Mouse (Mus musculus) megakaryocyte, embryonic 14.5 days (primary cell): ENCODE results near the gene Trpc7. TPM values are rescaled to one million over a fixed set of nuclear protein-coding genes. Genes with fewer than 3 reads are reported as not detected.

Source experiments
- H3K27me3 ChIP-seq: replicated peaks from 2 replicates; pipeline ENCODE3; 2012; ENCODE audit warnings: inconsistent platforms
- H3K36me3 ChIP-seq: replicated peaks from 2 replicates; pipeline ENCODE3; 2012; ENCODE audit warnings: low read length, inconsistent platforms, mixed read lengths
- H3K4me1 ChIP-seq: 2 replicates; pipeline ENCODE4 v1.6.1; 2012; ENCODE audit warnings: inconsistent platforms
- H3K4me3 ChIP-seq: replicated peaks from 2 replicates; pipeline ENCODE3; 2012; ENCODE audit warnings: moderate library complexity, mild to moderate bottlenecking, inconsistent platforms
- H3K9me3 ChIP-seq: 2 replicates; pipeline ENCODE4 v1.6.1; 2012; ENCODE audit warnings: inconsistent platforms
- FLI1 ChIP-seq: IDR thresholded peaks from 2 replicates; pipeline ENCODE4 v1.6.1; 2012; ENCODE audit warnings: low read length, inconsistent platforms, mixed read lengths
- GATA1 ChIP-seq: IDR thresholded peaks from 3 replicates; pipeline ENCODE4 v1.6.1; 2012; ENCODE audit warnings: mixed read lengths, low read length, inconsistent platforms, borderline replicate concordance
- polyA plus RNA-seq: library from polyadenylated mRNA; stranded (reverse); fragments of >175 nt; gene quantifications from 2 replicates; pipeline ENCODE4 v1.2.3, GENCODE M21; 2012; ENCODE audit warnings: low replicate concordance; ENCODE audit not compliant: insufficient read depth

The Trpc7 gene
- not detected in 2 replicates for polyA plus RNA-seq

GRCm38 (mm10) chr13:56895893-56896292 is at the start of gene Trpc7:
Gene Trpc7, minus strand, starts transcription at chr13:56895993.
- Histone ChIP-seq H3K27me3 (no peaks in the 10 kb centered on the region), H3K9me3 (peaks cover 8% of the 10 kb centered on the region)

GRCm38 (mm10) chr13:56939261-56939660 is 43.5 kb upstream of the Trpc7 start:
- no peak for TF ChIP-seq GATA1
- TF ChIP-seq FLI1, result no peak
- H3K36me3 ChIP-seq, result no peaks in the 10 kb centered on the region
- H3K9me3 ChIP-seq, result peaks cover 54% of the 10 kb centered on the region
- H3K4me3 ChIP-seq, result no peak overlapping the region
- H3K4me1 ChIP-seq, result no peaks in the 10 kb centered on the region
- no peaks in the 10 kb centered on the region for H3K27me3 ChIP-seq

More at GRCm38 (mm10) chr13:56895893-56896292, at the start of gene Trpc7:
- Histone ChIP-seq H3K36me3 (no peaks in the 10 kb centered on the region), H3K4me3 (no peak within 1 kb of the TSS), H3K4me1 (no peaks in the 10 kb centered on the region)
- TF ChIP-seq FLI1 (no peak), GATA1 (no peak)

GRCm38 (mm10) chr13:56933832-56934510 is 38.2 kb upstream of the Trpc7 start:
- Histone ChIP-seq H3K36me3 (no peaks in the 10 kb centered on the region), H3K4me1 (no peaks in the 10 kb centered on the region), H3K9me3 (peaks cover 30% of the 10 kb centered on the region), H3K4me3 (no peak overlapping the region), H3K27me3 (no peaks in the 10 kb centered on the region)
- no peak for TF ChIP-seq FLI1
- TF ChIP-seq GATA1, result no peak

- Histone ChIP-seq H3K27me3 (no peaks in the 10 kb centered on the region), H3K4me1 (no peaks in the 10 kb centered on the region), H3K9me3 (peaks cover 18% of the 10 kb centered on the region; the same call in 1 of the 2 replicates), H3K36me3 (no peaks in the 10 kb centered on the region), H3K4me3 (no peak overlapping the region)
- TF ChIP-seq FLI1 (no peak), GATA1 (no peak)
These were observed 34.6 kb upstream of the Trpc7 start for GRCm38 (mm10) chr13:56930421-56930820.

- Histone ChIP-seq H3K36me3 (no peaks in the 10 kb centered on the region), H3K27me3 (no peaks in the 10 kb centered on the region), H3K4me1 (no peaks in the 10 kb centered on the region), H3K4me3 (no peak overlapping the region), H3K9me3 (no peaks in the 10 kb centered on the region)
- TF ChIP-seq GATA1 (no peak), FLI1 (no peak)
These were observed 27.2 kb upstream of the Trpc7 start for GRCm38 (mm10) chr13:56922976-56923375.

GRCm38 (mm10) chr13:56921251-56921650 is 25.5 kb upstream of the Trpc7 start:
- Histone ChIP-seq H3K4me1 (no peaks in the 10 kb centered on the region), H3K27me3 (no peaks in the 10 kb centered on the region), H3K9me3 (no peaks in the 10 kb centered on the region), H3K36me3 (no peaks in the 10 kb centered on the region), H3K4me3 (no peak overlapping the region)
- TF ChIP-seq FLI1 (no peak), GATA1 (no peak)

GRCm38 (mm10) chr13:56914721-56915120 is 18.9 kb upstream of the Trpc7 start:
- Histone ChIP-seq H3K27me3 (no peaks in the 10 kb centered on the region), H3K36me3 (no peaks in the 10 kb centered on the region), H3K9me3 (peaks cover 17% of the 10 kb centered on the region), H3K4me3 (no peak overlapping the region), H3K4me1 (no peaks in the 10 kb centered on the region)
- no peak for TF ChIP-seq FLI1
- TF ChIP-seq GATA1, result no peak

- Histone ChIP-seq H3K4me1 (no peaks in the 10 kb centered on the region), H3K27me3 (no peaks in the 10 kb centered on the region), H3K9me3 (peaks cover 17% of the 10 kb centered on the region), H3K36me3 (no peaks in the 10 kb centered on the region), H3K4me3 (no peak overlapping the region)
- no peak for TF ChIP-seq GATA1
- no peak for TF ChIP-seq FLI1
These were observed 15.3 kb upstream of the Trpc7 start for GRCm38 (mm10) chr13:56911093-56911492.

GRCm38 (mm10) chr13:56895386-56895785 is 407 bp downstream of the Trpc7 start:
- TF ChIP-seq FLI1 (no peak), GATA1 (no peak)
- Histone ChIP-seq H3K27me3 (no peaks in the 10 kb centered on the region), H3K36me3 (no peaks in the 10 kb centered on the region), H3K9me3 (peaks cover 11% of the 10 kb centered on the region), H3K4me1 (no peaks in the 10 kb centered on the region), H3K4me3 (no peak overlapping the region)

- H3K4me1 ChIP-seq, result no peaks in the 10 kb centered on the region
- no peaks in the 10 kb centered on the region for H3K36me3 ChIP-seq
- peaks cover 14% of the 10 kb centered on the region for H3K9me3 ChIP-seq
- TF ChIP-seq GATA1, result no peak
- TF ChIP-seq FLI1, result no peak
- no peaks in the 10 kb centered on the region for H3K27me3 ChIP-seq
- no peak overlapping the region for H3K4me3 ChIP-seq
These were observed 1.2 kb downstream of the Trpc7 start for GRCm38 (mm10) chr13:56894543-56894942.

GRCm38 (mm10) chr13:56889888-56890287 is 5.9 kb downstream of the Trpc7 start:
- no peaks in the 10 kb centered on the region for H3K27me3 ChIP-seq
- H3K4me1 ChIP-seq, result no peaks in the 10 kb centered on the region; the same call in 1 of the 2 replicates
- H3K36me3 ChIP-seq, result no peaks in the 10 kb centered on the region
- peaks cover 45% of the 10 kb centered on the region for H3K9me3 ChIP-seq
- no peak for TF ChIP-seq GATA1
- TF ChIP-seq FLI1, result no peak
- no peak overlapping the region for H3K4me3 ChIP-seq
